Mouse (Mus musculus) G1E (cell line): ENCODE measurements around the gene Arhgdig.

ENCODE experiments used
- CTCF ChIP-seq: IDR thresholded peaks from 2 replicates; pipeline ENCODE4 v1.5.1; 2012; ENCODE audit warnings: low read depth, low read length, inconsistent platforms, mixed read lengths
- GATA1 ChIP-seq: IDR thresholded peaks from 2 replicates; pipeline ENCODE4 v1.6.1; 2012; ENCODE audit warnings: borderline replicate concordance, low read length, inconsistent platforms, mixed read lengths
- POLR2AphosphoS5 ChIP-seq: IDR thresholded peaks from 2 replicates; pipeline ENCODE4 v1.6.1; 2012; ENCODE audit warnings: low read depth, low read length, inconsistent platforms; ENCODE audit not compliant: insufficient replicate concordance
- TAL1 ChIP-seq: conservative IDR thresholded peaks from 2 replicates; pipeline ENCODE4 v1.6.1; 2012; ENCODE audit warnings: low read depth, low read length, inconsistent platforms, mixed read lengths

DNA sequence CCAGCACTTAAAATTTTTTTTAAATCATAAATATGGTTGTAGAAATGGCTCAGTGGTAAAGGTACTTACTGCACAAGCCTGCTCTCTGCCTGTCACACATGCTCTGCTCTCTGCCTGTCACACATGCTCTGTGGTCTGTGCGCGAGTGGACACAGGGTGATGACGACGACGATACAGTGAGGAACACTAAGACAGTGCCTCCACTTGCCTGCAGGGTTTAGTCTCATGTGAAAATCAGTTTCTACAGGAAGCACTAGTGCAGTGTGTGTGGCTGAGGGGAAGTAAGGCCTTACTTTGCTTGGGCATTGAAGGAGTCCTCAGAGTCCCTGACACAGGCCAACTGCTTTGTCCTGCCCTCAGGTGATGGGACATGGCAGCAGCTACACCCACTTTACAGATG lies 22.2 kb upstream of the Arhgdig start:
- TF ChIP-seq CTCF, result no peak
- TF ChIP-seq GATA1, result no peak
- TF ChIP-seq POLR2AphosphoS5, result no peak
- TF ChIP-seq TAL1, result no peak
